Mouse (Mus musculus): ENCODE data around the gene Vmn1r195.

DNA sequence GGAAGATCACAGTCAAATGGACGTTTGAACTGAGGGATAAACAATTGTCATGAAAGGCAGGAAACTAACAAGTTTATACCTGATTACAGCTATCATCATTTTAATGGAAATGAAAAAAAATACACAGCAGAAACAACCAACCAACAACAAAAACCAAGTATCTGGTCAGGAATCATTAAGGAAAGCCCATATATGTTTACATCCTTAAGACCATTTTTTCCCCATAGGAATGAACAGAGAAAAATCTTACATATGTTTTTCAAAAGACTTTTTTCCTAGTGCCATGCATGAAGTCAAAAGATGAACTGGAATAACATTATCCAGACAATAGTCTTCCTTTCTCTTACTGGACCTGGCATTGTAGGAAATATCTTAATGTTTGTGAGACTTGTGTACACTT, 26.4 kb upstream of the Vmn1r195 start, which contains the start of gene Vmn1r194:
- TF ChIP-seq CTCF (IDR thresholded peaks at IDR 0.05; ENCODE audit: control insufficient read depth, insufficient read depth, insufficient replicate concordance, low read depth, low read length): no peak
- TF ChIP-seq POLR2A (IDR thresholded peaks at IDR 0.05; ENCODE audit: control insufficient read depth, low read depth, low read length): no peak
